Mouse (Mus musculus) liver, embryonic 14.5 days (tissue): ENCODE measurements around the gene Slc7a8. TPM values are rescaled to one million over a fixed set of nuclear protein-coding genes. Genes with fewer than 3 reads are reported as not detected.

Source experiments
- ATAC-seq: fragments of 200-750 bp; cut with Nextera tagmentation; 2 replicates; pipeline ENCODE4 v1.8.0; 2017; ENCODE audit warnings: moderate number of reproducible peaks, mild to moderate bottlenecking, moderate library complexity; ENCODE audit not compliant: insufficient read depth
- DNase-seq, 3 experiments: peaks; one replicate each; pipeline ENCODE4 v3.0.0-alpha.2; 2012 to 2013; ENCODE audit warnings: low read depth in 3 of 3, low spot score in 3 of 3
- H3K27ac ChIP-seq: fragments of 300-500 bp; sonication (generic); 2 replicates; pipeline ENCODE4 v1.5.1; 2014; ENCODE audit warnings: moderate library complexity, mild to moderate bottlenecking, control low read depth, inconsistent platforms
- H3K27me3 ChIP-seq: fragments of 300-500 bp; sonication (generic); 2 replicates; pipeline ENCODE4 v1.6.1; 2014; ENCODE audit warnings: mild to moderate bottlenecking, low read length, moderate library complexity; ENCODE audit not compliant: control insufficient read depth, insufficient read depth
- H3K36me3 ChIP-seq: fragments of 300-500 bp; sonication (generic); replicated peaks from 2 replicates; pipeline ENCODE4 v1.6.1; 2014; ENCODE audit warnings: low read depth; ENCODE audit not compliant: control insufficient read depth, insufficient read depth
- H3K4me1 ChIP-seq, 2 experiments: fragments of 200-500 bp in 1 of 2; fragments of 300-500 bp in 1 of 2; sonication (generic) in 1 of 2; replicated peaks; 2 replicates each; pipeline ENCODE4 v1.6.1; 2012 to 2014; ENCODE audit warnings: antibody characterized with exemption in 1 of 2, inconsistent platforms in 1 of 2, low read length in 1 of 2; ENCODE audit not compliant: control insufficient read depth in 2 of 2, insufficient read depth in 2 of 2
- H3K4me2 ChIP-seq: fragments of 300-500 bp; sonication (generic); 2 replicates; pipeline ENCODE4 v1.6.1; 2014; ENCODE audit warnings: low read depth, mild to moderate bottlenecking, control low read depth, moderate library complexity
- H3K4me3 ChIP-seq, 2 experiments: fragments of 200-500 bp in 1 of 2; fragments of 300-500 bp in 1 of 2; sonication (generic) in 1 of 2; 2 replicates each; pipeline ENCODE4 v1.5.1; 2012 to 2014; ENCODE audit warnings: low read depth in 2 of 2, low read length in 2 of 2, mild to moderate bottlenecking in 2 of 2, control low read depth in 1 of 2, inconsistent platforms in 1 of 2, moderate library complexity in 1 of 2; ENCODE audit not compliant: insufficient read depth in 1 of 2
- H3K9ac ChIP-seq: fragments of 300-500 bp; sonication (generic); replicated peaks from 2 replicates; pipeline ENCODE4 v1.6.1; 2014; ENCODE audit warnings: mild to moderate bottlenecking, control low read depth, moderate library complexity
- H3K9me3 ChIP-seq: fragments of 300-500 bp; sonication (generic); 2 replicates; pipeline ENCODE4 v1.6.1; 2016; ENCODE audit warnings: low read length, mixed read lengths; ENCODE audit not compliant: control insufficient read depth
- CTCF ChIP-seq: IDR thresholded peaks from 2 replicates; pipeline ENCODE4 v1.5.1; 2016; ENCODE audit warnings: antibody characterized with exemption, low read depth, control low read depth
- EP300 ChIP-seq: IDR thresholded peaks from 2 replicates; pipeline ENCODE4 v1.6.1; 2016; ENCODE audit warnings: antibody characterized with exemption, low read depth
- WGBS: fragments of 180-500 bp; shearing (Covaris S2); extraction: QIAGEN DNeasy Blood & Tissue Kit; methylation state at CpG from one replicate; pipeline ENCODE4 v1.1.7; 2014; ENCODE audit not compliant: insufficient replicate concordance; 5-methylcytosine and 5-hydroxymethylcytosine counted together
- polyA plus RNA-seq, 2 experiments: library from polyadenylated mRNA; depleted of rRNA in 1 of 2; stranded (reverse) in 1 of 2; unstranded in 1 of 2; fragments of >200 nt; fragmentation: Nextera tagmentation in 1 of 2; extraction: Ambion mirVana in 1 of 2; gene quantifications; 2 replicates each; pipeline versions ENCODE4 v1.2.1 to v1.2.3; 2012 to 2014

Gene Slc7a8
- polyA plus RNA-seq, 2 experiments = 3.3 to 3.7 TPM

GRCm38 (mm10) chr14:54696752-54697151 lies 85.0 kb downstream of the Slc7a8 start:
- no peaks in the 10 kb centered on the region for H3K27me3 ChIP-seq
- no peak for DNase-seq
- H3K9ac ChIP-seq = no peak overlapping the region
- H3K27ac ChIP-seq = no peak overlapping the region
- H3K4me2 ChIP-seq = no peak overlapping the region
- 74% methylated on average over 4 of the region's 4 CpGs for WGBS
- no peak overlapping the region for H3K4me3 ChIP-seq
- ATAC-seq = no peak
- TF ChIP-seq EP300 = no peak
- no peak for TF ChIP-seq CTCF
- H3K9me3 ChIP-seq = no peaks in the 10 kb centered on the region
- no peaks in the 10 kb centered on the region for H3K36me3 ChIP-seq
- H3K4me1 ChIP-seq = 0 out of 4 replicates have a peak, but pooled peaks cover 0 to 3% of the 10 kb centered on the region in 2 experiments

DNA sequence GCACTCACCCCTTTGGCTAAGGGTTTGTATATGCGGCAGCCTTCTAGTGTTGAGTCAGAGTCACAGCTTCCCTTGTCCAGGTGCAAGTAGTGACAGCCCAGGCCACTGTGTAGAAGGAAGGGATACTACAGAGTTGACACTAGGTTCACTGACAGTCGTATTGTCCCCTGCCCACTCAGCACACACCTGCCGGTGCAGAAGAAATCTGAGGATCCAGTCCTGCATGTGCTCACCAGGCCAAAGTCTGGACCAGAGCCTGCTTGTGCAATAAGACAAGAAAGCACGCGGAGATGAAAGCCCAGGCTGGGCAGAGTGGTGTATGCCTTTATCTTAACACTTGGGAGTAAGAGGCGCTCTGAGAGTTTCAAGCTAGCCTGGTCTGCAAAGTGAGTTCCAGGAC lies 86.7 kb downstream of the Slc7a8 start:
- no peak overlapping the region for H3K4me3 ChIP-seq
- no peak for ATAC-seq
- H3K27me3 ChIP-seq = no peaks in the 10 kb centered on the region
- no peak overlapping the region for H3K4me2 ChIP-seq
- 0 out of 4 replicates have a peak, but pooled peaks cover 0 to 3% of the 10 kb centered on the region in 2 experiments for H3K4me1 ChIP-seq
- H3K27ac ChIP-seq = no peak overlapping the region
- 72% methylated on average over 6 of the region's 6 CpGs for WGBS
- TF ChIP-seq EP300 = no peak
- TF ChIP-seq CTCF = no peak
- no peaks in the 10 kb centered on the region for H3K9me3 ChIP-seq
- no peak for DNase-seq
- no peak overlapping the region for H3K9ac ChIP-seq
- H3K36me3 ChIP-seq = peaks cover 10% of the 10 kb centered on the region

GRCm38 (mm10) chr14:54687251-54687650 lies 94.5 kb downstream of the Slc7a8 start:
- TF ChIP-seq EP300 (no peak), CTCF (no peak)
- peak overlapping the region; percentile 90 for H3K9ac ChIP-seq
- DNase-seq (no peak), ATAC-seq (no peak)
- peaks cover 10 to 13% of the 10 kb centered on the region in 2 experiments for H3K4me1 ChIP-seq
- H3K27ac ChIP-seq = peak overlapping the region; percentile 89
- no peaks in the 10 kb centered on the region for H3K9me3 ChIP-seq
- peak overlapping the region; percentile 67 to 85 for H3K4me3 ChIP-seq
- H3K4me2 ChIP-seq = peak overlapping the region; percentile 96
- H3K27me3 ChIP-seq = no peaks in the 10 kb centered on the region
- WGBS = 3% methylated on average over 8 of the region's 8 CpGs
- H3K36me3 ChIP-seq = peaks cover 35% of the 10 kb centered on the region

DNA sequence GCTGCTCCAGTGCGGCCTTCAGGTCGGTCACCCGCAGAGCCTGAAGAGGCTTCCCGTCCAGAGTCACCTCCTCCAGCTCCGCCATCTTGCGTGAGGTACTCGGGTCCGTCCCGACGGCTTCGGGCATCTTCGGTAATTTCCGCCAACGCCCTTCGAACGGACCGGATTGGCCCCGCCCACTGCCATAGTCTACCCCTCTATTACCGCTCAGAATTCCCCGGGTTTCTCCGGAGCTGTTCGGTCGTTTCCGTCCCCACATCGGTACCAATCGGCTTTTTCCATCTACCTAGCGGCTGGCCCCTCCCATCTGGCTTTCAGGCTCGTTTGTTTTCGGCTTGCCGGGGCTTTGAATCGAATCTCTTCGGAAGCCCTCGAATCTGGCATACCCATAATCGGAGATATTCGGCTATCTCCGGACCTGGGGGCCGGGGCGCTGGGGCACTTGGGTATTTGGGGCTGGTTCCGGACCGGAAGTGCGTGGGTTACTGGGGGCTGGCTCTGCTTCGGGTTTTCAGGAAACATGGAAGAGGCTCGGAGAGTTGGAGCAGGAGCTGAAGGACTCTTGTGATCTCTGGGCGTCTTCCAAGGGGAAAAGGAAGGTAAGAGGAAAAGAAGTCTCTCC lies 95.1 kb downstream of the Slc7a8 start, which contains the start of gene Acin1:
TSS of gene Acin1 (minus strand) at position 410 of the 622 bp plus-strand sequence.
- ATAC-seq (peak; percentile 93), DNase-seq (peak; percentile 94 to 98 (median 96))
- peak within 1 kb of the TSS; percentile 90 for H3K9ac ChIP-seq
- no peaks in the 10 kb centered on the region for H3K27me3 ChIP-seq
- no peaks in the 10 kb centered on the region for H3K9me3 ChIP-seq
- TF ChIP-seq EP300 (no peak), CTCF (no peak)
- H3K4me3 ChIP-seq = peak within 1 kb of the TSS; percentile 67 to 85
- peaks cover 10 to 16% of the 10 kb centered on the region in 2 experiments for H3K4me1 ChIP-seq
- peak within 1 kb of the TSS; percentile 96 for H3K4me2 ChIP-seq
- WGBS = under 1% methylated on average over 44 of the region's 44 CpGs
- peaks cover 38% of the 10 kb centered on the region for H3K36me3 ChIP-seq
- peak within 1 kb of the TSS; percentile 89 for H3K27ac ChIP-seq

- Histone ChIP-seq H3K27ac (peak within 1 kb of the TSS; percentile 89), H3K36me3 (peaks cover 39% of the 10 kb centered on the region), H3K4me3 (peak within 1 kb of the TSS; percentile 67 to 85), H3K4me1 (peaks cover 10 to 16% of the 10 kb centered on the region in 2 experiments), H3K9me3 (no peaks in the 10 kb centered on the region), H3K9ac (peak within 1 kb of the TSS; percentile 90), H3K27me3 (no peaks in the 10 kb centered on the region), H3K4me2 (peak within 1 kb of the TSS; percentile 96)
- TF ChIP-seq EP300 (peak; percentile 39; the same call in 1 of the 2 replicates), CTCF (peak; percentile 70)
- ATAC-seq (peak; percentile 82), DNase-seq (peak; percentile 87 to 92 (median 89))
- WGBS = under 1% methylated on average over 41 of the region's 41 CpGs
Observed at GRCm38 (mm10) chr14:54686063-54686521, 95.7 kb downstream of the Slc7a8 start, which contains the start of gene 1700123O20Rik. Gene 1700123O20Rik, plus strand, starts transcription at chr14:54686216.
